Mouse (Mus musculus) heart, adult 11 months (tissue): ENCODE results near the gene Arl15.

Experiments used
- DNase-seq: peaks from one replicate; pipeline ENCODE4 v3.0.0; 2022

The Arl15 gene

GRCm38 (mm10) chr13:113802571-113802970 lies 8.3 kb downstream of the Arl15 start:
- peak; percentile 11 for DNase-seq

- DNase-seq, result peak; percentile 76
These were observed 16.8 kb downstream of the Arl15 start for GRCm38 (mm10) chr13:113811141-113811540.

GRCm38 (mm10) chr13:113811910-113812592 lies 17.7 kb downstream of the Arl15 start:
- DNase-seq, result peak; percentile 82

DNA sequence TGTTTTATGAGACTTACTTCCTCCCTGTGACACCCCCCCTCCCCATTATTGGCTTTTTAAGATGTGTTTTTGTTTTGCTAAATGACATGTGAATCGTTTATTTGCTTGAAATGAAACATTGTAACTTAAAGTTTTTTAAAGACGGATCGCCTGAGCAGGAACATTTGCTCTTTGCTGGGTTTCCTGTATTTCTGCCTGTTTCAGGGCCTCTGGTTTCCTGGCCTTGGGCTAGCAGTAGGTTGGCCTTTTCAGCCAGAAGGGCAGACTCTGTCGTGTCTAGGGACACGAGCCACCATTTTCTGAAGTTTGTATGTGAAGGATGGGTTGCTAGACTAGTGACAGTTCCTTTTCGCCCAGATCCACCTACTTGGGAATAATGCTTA lies 18.3 kb downstream of the Arl15 start:
- peak; percentile 23 for DNase-seq

DNA sequence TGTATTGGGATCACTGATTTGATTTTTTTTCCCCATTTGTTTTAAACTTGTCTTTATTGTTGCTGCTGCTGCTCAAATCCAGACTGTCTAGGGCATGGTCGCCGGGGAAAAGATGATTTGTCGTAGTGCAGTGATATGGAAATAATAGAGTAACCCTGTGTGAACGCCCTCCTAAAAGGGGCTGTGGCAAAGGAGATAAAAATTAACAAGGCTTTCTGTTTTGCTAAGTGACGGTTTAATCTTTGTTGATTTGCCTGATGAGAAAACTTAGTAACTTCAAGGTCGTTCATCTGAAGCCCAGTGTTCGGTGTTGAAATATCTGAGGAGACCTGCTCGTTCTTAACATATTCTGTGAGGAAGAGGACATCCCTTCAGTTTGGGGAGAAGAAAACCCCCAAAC lies 19.8 kb downstream of the Arl15 start:
- peak; percentile 62 for DNase-seq

- DNase-seq, result peak; percentile 57
These were observed 21.6 kb downstream of the Arl15 start for GRCm38 (mm10) chr13:113815697-113816420.

DNA sequence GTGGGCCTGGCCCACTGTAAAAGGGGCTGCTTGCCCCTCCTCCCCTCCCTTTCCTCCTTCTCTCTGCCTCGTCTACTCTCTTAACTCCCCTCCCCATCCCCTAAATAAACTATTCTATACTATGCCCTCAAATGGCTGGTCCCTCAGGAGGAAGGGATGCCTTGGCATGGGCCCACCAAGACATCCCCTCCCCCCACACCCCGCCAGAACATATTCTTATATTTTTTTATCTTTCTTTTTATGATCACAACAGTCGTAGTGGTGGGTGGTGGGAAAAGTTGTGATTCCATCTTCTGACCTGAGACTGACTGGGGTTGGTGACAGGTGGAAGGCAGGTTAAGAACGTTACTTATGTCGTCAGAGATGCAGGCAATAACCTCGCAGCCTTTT lies 22.1 kb downstream of the Arl15 start:
- peak; percentile 79 for DNase-seq

- peak; percentile 61 for DNase-seq
These were observed 24.7 kb downstream of the Arl15 start for GRCm38 (mm10) chr13:113819006-113819405.

- DNase-seq, result peak; percentile 76
These were observed 25.9 kb downstream of the Arl15 start for GRCm38 (mm10) chr13:113820176-113820575.

DNA sequence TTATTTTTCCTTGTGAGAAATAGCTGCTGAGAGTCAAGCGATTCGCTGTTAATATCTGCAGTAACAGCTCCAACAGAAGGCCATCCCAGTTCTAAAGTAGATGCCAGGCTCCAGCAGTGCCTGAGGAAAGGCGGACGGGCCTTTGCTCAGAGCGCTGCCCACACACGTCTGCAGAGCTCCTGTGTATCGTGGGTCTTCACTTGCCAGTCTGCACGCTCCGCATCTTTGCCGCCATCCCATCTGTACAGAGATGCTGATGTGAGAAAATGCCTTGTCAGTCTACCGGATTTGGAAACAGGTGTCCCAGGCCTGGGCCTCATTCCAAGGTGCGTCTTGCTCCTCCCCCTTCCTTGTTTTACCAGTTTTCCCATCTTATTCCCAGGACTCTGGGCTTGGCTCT lies 27.6 kb downstream of the Arl15 start:
- DNase-seq, result peak; percentile 77

DNA sequence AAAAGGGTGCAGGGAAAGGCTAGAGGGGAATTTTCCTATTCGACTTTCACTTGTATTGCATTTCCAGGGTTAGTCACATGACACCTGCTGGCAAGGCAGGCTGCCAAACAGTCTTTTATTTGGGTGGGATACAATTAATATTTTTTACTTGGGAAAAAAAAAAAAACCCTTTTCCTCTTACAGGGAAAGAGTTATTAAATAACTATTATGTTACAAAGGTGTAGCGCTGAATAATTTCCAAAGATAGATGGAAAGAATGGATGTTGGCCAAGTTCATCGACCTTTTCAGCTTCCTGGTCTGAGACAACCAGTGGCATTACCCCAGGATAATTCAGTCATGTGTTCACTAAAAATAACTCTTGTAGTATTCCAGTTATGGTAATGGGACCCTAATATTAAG lies 29.7 kb downstream of the Arl15 start:
- peak; percentile 46 for DNase-seq

DNA sequence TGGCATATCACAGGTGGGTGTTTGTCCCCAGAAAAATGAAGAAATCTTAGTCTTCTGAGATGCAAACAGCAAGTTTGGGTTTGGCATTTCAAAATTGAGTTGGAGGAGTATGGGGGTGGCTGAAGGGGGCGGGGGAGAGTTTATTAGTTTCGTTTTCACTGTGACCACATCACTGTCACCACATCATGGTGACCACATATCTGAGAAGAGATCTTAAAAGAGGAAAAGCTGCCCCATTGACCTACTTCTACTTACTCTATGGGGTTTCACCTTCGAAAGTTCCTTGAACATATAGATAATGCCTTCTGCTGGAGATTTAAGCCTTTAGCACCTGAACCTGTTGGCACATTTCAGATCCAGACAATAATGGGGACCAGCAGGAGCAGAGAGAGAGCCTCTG lies 34.3 kb downstream of the Arl15 start:
- no peak for DNase-seq

GRCm38 (mm10) chr13:113829079-113829478 lies 34.8 kb downstream of the Arl15 start:
- DNase-seq, result peak; percentile 12

- DNase-seq, result peak; percentile 46
These were observed 36.5 kb downstream of the Arl15 start for GRCm38 (mm10) chr13:113830805-113831204.

GRCm38 (mm10) chr13:113832947-113833346 lies 38.6 kb downstream of the Arl15 start:
- DNase-seq, result no peak

DNA sequence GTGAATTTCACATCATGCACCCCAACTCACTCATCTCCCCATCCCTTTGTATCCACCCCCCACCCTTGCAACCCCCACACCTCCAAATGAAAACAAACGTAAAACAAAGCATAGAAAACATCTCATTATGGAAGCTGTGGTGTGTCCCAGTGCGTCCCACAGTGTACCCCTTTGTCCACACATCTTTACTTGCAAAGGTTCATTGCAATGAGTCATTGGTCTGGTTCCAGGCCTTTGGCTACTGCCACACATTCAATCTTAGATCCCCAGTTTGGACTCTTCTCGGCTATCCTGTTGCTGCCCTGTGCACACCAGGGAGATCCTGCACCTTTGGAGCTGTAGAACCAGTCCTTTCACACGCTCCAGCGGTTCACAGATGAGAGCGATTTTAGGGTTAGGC lies 41.6 kb downstream of the Arl15 start:
- DNase-seq, result no peak

GRCm38 (mm10) chr13:113838601-113839576 lies 44.6 kb downstream of the Arl15 start:
- peak; percentile 66 for DNase-seq

GRCm38 (mm10) chr13:113840421-113840820 lies 46.1 kb downstream of the Arl15 start:
- peak; percentile 87 for DNase-seq

DNA sequence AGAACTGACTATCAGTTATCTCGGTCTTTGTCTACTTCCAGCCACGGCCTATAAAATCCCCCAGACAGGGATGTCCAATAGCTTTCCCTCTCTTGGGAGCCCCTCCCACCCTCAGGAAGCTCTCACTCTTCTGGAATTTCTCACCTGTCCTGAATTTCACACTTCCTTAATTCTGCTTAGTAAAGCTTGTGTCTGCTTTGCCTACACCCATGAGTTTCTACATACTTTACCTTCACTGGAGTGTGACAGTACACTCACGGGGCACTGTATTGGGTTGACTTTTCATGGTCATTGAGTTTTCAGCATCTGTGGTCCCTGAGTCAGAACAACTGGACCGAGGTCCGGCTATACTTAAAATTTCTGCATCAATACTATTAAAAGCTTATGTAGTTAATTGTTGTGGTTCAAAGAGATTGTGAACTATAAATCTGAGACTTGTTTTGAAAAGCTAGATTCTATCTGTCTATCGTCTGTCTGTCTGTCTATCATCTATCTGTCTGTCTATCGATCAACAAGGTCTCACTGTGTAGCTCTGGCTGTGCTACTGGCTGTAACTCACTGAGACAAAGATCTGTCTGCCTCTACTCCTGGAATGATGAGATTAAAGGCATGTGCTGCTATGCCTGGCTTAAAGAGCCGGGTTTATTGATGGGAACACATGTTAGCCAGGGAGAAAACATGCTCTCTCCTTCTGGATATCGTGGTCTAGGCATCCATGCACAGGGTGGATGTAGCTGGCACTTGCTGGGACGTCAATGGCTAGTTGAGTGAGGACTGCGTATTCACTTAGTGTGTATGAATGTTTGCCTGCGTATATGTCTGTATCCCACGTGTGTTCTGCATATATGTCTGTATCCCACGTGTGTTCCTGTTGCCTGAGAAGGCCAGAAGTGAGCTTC lies 48.4 kb downstream of the Arl15 start:
- DNase-seq, result peak; percentile 65

- DNase-seq, result no peak
These were observed 49.0 kb downstream of the Arl15 start for GRCm38 (mm10) chr13:113843310-113843649.

GRCm38 (mm10) chr13:113843901-113844300 lies 49.6 kb downstream of the Arl15 start:
- no peak for DNase-seq

DNA sequence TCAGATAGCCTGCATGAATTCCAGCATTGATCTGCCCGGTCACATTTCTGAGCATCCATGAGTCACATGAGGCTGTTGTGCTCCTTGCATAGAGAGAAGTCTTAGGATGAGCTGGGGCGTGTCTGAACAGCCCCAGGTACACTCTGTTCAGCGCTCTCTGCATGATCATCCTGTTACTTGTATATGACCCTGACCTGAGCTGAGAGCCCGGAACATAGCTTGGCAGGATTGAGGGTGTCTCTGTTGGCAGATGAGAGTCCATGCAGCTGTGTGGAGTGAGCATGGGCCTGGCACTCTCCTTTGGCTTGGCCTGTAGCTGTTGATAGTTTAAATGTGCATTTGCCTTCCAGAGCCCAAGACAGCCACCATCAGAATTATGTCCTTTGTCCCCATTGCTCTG lies 50.4 kb downstream of the Arl15 start:
- DNase-seq, result peak; percentile 92
